Mouse (Mus musculus) heart, postnatal 36 days (tissue): ENCODE data around the gene Card6. TPM values are rescaled to one million over a fixed set of nuclear protein-coding genes. Genes with fewer than 3 reads are reported as not detected.

ENCODE experiments used
- DNase-seq, 2 experiments: peaks; one replicate each; pipeline ENCODE4 v3.0.0; 2021 to 2022
- intact Hi-C: fragments of 180-260 bp; cut with DNase I; formaldehyde crosslinking; loops from one replicate; pipeline ENCODE4 v1.15.1; 2025
- total RNA-seq, 2 experiments: library from RNA; stranded (reverse); gene quantifications; 2 replicates each; pipeline ENCODE4 v1.2.3; 2021

The Card6 gene
- total RNA-seq: 1 to 10 TPM; 7.3 to 7.4 TPM

GRCm38 (mm10) chr15:5107686-5108654 lies at the start of gene Card6:
Gene Card6, minus strand, starts transcription at chr15:5108539.
- DNase-seq: peak; percentile 26 to 53
- intact Hi-C loops: loop anchor here (10.0 kb wide), 1 partner anchor 1053 kb away; no protein-coding TSS in a partner anchor

- DNase-seq: no peak
- intact Hi-C loops: loop anchor here (5.0 kb wide), 1 partner anchor 40 kb away; the partner anchor contains the start of gene Rpl37
Observed at GRCm38 (mm10) chr15:5157386-5157785, 49.0 kb upstream of the Card6 start.

GRCm38 (mm10) chr15:5156355-5156754 lies 48.0 kb upstream of the Card6 start:
- intact Hi-C loops: loop anchor here (5.0 kb wide), 1 partner anchor 39 kb away; the partner anchor contains the start of gene Rpl37
- DNase-seq: no peak

- DNase-seq: no peak
- intact Hi-C loops: loop anchor here (5.0 kb wide), 1 partner anchor 38 kb away; the partner anchor contains the start of gene Rpl37
Observed at GRCm38 (mm10) chr15:5155093-5155492, 46.8 kb upstream of the Card6 start.

DNA sequence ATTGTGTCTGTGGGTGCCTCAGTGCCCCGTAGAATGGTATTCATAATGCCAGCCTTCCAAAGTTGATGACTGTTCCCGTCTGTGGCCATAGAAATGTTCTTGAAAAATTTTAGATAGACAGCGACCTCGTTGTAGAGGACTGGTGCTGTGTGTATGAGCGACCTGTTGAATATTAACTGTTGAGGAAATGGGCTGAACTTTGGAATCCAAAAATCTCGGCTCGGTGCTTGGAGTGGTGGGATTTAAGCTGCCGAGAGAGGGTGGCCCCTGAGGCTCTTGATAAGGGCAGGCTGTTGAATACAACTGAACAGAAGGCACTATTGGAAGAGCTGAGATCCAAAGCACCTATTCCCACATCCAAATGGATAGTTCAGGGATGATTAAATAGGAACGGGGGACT lies 46.3 kb upstream of the Card6 start:
- intact Hi-C loops: loop anchor here (5.0 kb wide), 1 partner anchor 37 kb away; the partner anchor contains the start of gene Rpl37

GRCm38 (mm10) chr15:5152171-5152570 lies 43.8 kb upstream of the Card6 start:
- DNase-seq: no peak
- intact Hi-C loops: no loop called here

More for the DNA sequence above, 46.3 kb upstream of the Card6 start:
- no peak for DNase-seq

GRCm38 (mm10) chr15:5149187-5149586 lies 40.8 kb upstream of the Card6 start:
- intact Hi-C loops: no loop called here
- DNase-seq: no peak

GRCm38 (mm10) chr15:5145196-5145945 lies 37.0 kb upstream of the Card6 start:
- intact Hi-C loops: loop anchor here (1.0 kb wide), 1 partner anchor 29 kb away; the partner anchor contains the start of gene Rpl37
- no peak for DNase-seq

- intact Hi-C loops: no loop called here
- peak in 1 of 2 experiments; percentile 66 for DNase-seq
Observed at GRCm38 (mm10) chr15:5144021-5144778, 35.9 kb upstream of the Card6 start.

DNA sequence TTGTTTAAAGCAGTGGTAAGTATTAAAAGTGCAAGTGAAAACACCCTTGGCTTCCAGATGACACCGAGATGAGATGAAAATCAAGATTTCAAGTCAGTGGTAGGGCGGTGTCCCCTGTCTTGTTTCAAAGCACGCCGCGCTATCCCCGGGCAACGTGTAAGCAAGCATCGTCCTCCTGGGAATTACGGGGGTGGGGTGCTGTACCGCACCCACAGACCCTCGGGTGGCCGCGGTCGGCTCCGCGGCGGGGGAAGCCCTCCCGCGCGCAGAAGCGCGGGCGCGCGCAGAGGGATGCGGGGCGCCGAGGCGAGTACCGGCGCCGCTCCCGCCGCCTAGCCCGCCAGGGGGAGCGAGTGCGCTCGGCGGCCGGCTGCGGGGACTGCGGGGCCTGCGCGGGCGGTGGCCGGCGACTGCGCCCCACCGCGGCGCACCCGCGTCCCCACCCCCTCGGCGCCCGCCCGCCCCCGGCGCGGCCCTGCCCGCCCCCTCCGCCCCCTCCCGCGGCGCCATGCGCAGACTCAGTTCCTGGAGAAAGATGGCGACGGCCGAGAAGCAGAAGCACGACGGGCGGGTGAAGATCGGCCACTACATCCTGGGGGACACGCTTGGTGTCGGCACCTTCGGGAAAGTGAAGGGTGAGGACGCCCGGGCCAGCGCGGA lies 35.2 kb upstream of the Card6 start, which contains the start of gene Prkaa1:
Gene Prkaa1, plus strand, starts transcription at position 501 of the 660 bp plus-strand sequence.
- peak; percentile 75 to 83 for DNase-seq
- intact Hi-C loops: loop anchor here (2.0 kb wide), 1 partner anchor 41 kb away; the partner anchor contains the start of gene Ttc33

GRCm38 (mm10) chr15:5142714-5143113 lies 34.4 kb upstream of the Card6 start:
- intact Hi-C loops: loop anchor here (2.0 kb wide), 1 partner anchor 42 kb away; the partner anchor contains the start of gene Ttc33
- no peak for DNase-seq

DNA sequence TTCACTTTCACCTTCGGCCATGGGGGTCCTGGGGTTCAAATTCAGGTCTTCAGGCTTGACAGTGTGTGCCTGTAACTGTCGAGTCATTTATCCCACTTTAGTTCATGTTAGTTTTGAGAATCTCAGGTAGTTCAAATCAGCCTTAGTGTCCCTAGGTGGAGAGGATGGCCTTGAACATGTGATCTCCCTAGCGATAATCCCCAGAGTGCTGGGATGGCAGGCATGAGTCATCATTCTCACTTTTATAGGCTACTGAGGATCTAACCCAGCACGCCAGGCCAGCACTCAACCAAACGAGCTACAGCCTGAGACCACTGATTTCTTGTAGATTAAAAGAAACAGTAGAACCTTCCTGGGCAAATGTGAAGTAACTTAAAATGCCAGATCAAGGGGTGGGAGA lies 33.7 kb upstream of the Card6 start:
- intact Hi-C loops: loop anchor here (2.0 kb wide), 1 partner anchor 43 kb away; the partner anchor contains the start of gene Ttc33
- no peak for DNase-seq

GRCm38 (mm10) chr15:5140357-5140756 lies 32.0 kb upstream of the Card6 start:
- intact Hi-C loops: no loop called here
- DNase-seq: no peak

- no peak for DNase-seq
- intact Hi-C loops: no loop called here
Observed at GRCm38 (mm10) chr15:5139863-5140262, 31.5 kb upstream of the Card6 start.

GRCm38 (mm10) chr15:5139366-5139765 lies 31.0 kb upstream of the Card6 start:
- DNase-seq: no peak
- intact Hi-C loops: no loop called here

DNA sequence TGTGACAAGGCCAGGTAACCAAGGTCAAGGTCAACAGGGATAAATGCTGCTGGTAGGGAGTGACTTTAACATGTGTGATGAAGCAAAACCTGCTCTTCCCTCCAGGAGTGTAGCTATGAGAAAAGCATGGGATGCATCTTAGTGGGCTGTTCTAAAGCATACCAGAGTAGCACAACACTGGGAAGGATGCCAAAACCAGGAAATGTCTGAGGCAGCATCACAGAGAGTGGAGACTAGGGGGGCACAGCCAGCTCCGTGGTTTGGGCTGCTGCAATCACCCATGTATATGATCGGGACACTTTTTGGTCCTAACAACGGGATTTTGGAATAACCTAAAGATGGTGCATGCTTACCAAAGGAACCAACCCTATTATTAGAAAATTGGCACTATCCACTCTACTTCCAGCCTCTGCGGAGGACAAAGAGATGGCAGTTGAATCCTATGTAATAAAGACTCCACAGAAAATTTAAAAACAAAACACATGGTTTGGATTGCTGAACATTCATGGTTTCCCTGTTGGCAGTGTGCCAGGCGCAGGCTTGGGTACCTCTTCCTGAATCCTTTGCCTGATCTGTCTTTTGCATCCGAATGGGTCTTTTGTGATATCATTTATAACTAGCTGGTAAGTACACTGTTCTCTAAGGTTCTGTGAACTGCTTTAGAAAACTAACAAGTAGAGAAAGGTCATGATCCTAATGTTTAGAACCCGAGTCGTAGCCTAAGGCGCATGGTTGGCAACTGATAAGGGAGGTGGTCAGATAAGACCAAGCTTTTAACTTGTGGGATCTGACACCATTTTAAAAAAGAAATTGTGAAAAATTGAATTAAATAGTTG lies 29.9 kb upstream of the Card6 start:
- DNase-seq: no peak
- intact Hi-C loops: no loop called here

DNA sequence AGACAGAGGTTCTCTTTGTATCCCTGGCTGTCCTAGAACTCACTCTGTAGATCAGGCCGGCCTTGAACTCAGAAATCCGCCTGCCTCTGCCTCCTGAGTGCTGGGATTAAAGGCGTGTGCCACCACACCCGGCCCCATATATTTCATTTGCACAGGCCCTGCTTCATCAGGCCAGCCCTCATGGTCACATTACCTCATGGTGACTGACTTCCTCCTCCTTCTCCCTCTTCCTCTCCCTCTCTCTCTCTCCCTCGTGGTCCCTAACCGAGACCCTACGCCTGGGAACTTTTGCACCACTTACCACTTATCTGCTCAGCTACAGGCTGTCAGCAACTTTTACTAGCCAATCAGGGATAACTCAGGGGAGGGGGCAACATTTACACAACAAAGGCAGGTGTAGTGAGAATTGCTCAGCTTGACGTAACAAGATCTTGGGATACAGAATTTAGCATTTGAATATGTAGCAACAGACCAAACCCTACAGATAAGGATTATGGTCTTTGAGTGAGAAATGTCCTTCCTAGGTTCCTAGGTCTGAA lies 26.7 kb upstream of the Card6 start:
- intact Hi-C loops: no loop called here
- DNase-seq: no peak

GRCm38 (mm10) chr15:5134179-5134578 lies 25.8 kb upstream of the Card6 start:
- intact Hi-C loops: no loop called here
- DNase-seq: no peak
